Mouse (Mus musculus) MEL (cell line): Measurements from ENCODE around the gene Ankrd44. TPM values are rescaled to one million over a fixed set of nuclear protein-coding genes. Genes with fewer than 3 reads are reported as not detected.

Experiments used
- DNase-seq: peaks from one replicate; pipeline ENCODE4 v3.0.0; 2011; ENCODE audit warnings: low read depth, low spot score
- H3K27ac ChIP-seq: 2 replicates; pipeline ENCODE4 v1.5.1; 2012; ENCODE audit warnings: low read depth, mild to moderate bottlenecking, control low read depth, low read length, moderate library complexity; ENCODE audit not compliant: control insufficient read depth
- H3K27me3 ChIP-seq, 2 experiments: fragments of 150-350 bp in 1 of 2; sonication (generic) in 1 of 2; 2 replicates each; pipeline ENCODE4 v1.6.1; 2012; ENCODE audit warnings: low read length in 2 of 2, mild to moderate bottlenecking in 2 of 2, improper control_type of control experiment in 1 of 2, moderate library complexity in 1 of 2; ENCODE audit not compliant: insufficient read depth in 2 of 2, control insufficient read depth in 1 of 2
- H3K36me3 ChIP-seq, 2 experiments: 2 replicates each; pipeline ENCODE4 v1.6.1; 2012 to 2014; ENCODE audit warnings: low read length in 2 of 2, improper control_type of control experiment in 1 of 2, inconsistent platforms in 1 of 2, mild to moderate bottlenecking in 1 of 2; ENCODE audit not compliant: insufficient read depth in 2 of 2, control insufficient read depth in 1 of 2
- H3K4me1 ChIP-seq, 2 experiments: fragments of 150-350 bp in 1 of 2; sonication (generic) in 1 of 2; 2 replicates each; pipeline ENCODE4 v1.6.1; 2012; ENCODE audit warnings: low read length in 2 of 2, improper control_type of control experiment in 1 of 2, mild to moderate bottlenecking in 1 of 2; ENCODE audit not compliant: insufficient read depth in 2 of 2, control insufficient read depth in 1 of 2
- H3K4me3 ChIP-seq, 2 experiments: fragments of 150-350 bp in 1 of 2; sonication (generic) in 1 of 2; 2 replicates each; pipeline ENCODE4 v1.5.1; 2012; ENCODE audit warnings: low read depth in 2 of 2, low read length in 2 of 2, mild to moderate bottlenecking in 2 of 2, moderate library complexity in 2 of 2, control low read depth in 1 of 2, improper control_type of control experiment in 1 of 2; ENCODE audit not compliant: control insufficient read depth in 1 of 2, insufficient read depth in 1 of 2
- H3K79me2 ChIP-seq: 2 replicates; pipeline ENCODE4 v1.6.1; 2012; ENCODE audit warnings: mild to moderate bottlenecking, low read length, moderate library complexity; ENCODE audit not compliant: control insufficient read depth, poor library complexity, insufficient read depth
- H3K9ac ChIP-seq: 2 replicates; pipeline ENCODE4 v1.6.1; 2012; ENCODE audit warnings: low read depth, mild to moderate bottlenecking, control low read depth, low read length, moderate library complexity; ENCODE audit not compliant: control insufficient read depth, poor library complexity, severe bottlenecking
- H3K9me3 ChIP-seq: fragments of 150-350 bp; sonication (generic); replicated peaks from 2 replicates; pipeline ENCODE4 v1.6.1; 2012; ENCODE audit warnings: mild to moderate bottlenecking, low read length, improper control_type of control experiment, moderate library complexity; ENCODE audit not compliant: insufficient read depth
- BHLHE40 ChIP-seq: IDR thresholded peaks from 2 replicates; pipeline ENCODE4 v1.6.1; 2012; ENCODE audit warnings: low read depth, mild to moderate bottlenecking, inconsistent platforms, low read length, improper control_type of control experiment, borderline replicate concordance
- CHD1 ChIP-seq: IDR thresholded peaks from 2 replicates; pipeline ENCODE4 v1.6.1; 2012; ENCODE audit warnings: low read depth, mild to moderate bottlenecking, inconsistent platforms, low read length, improper control_type of control experiment
- CHD2 ChIP-seq: IDR thresholded peaks from 2 replicates; pipeline ENCODE4 v1.6.1; 2011; ENCODE audit warnings: low read length, improper control_type of control experiment
- CTCF ChIP-seq, 3 experiments: IDR thresholded peaks in 2 of 3; conservative IDR thresholded peaks in 1 of 3; 2 replicates each; pipeline ENCODE4 v1.5.1; 2011 to 2012; ENCODE audit warnings: low read length in 3 of 3, low read depth in 2 of 3, mild to moderate bottlenecking in 2 of 3, improper control_type of control experiment in 1 of 3, inconsistent platforms in 1 of 3, mixed read lengths in 1 of 3, moderate library complexity in 1 of 3; ENCODE audit not compliant: control insufficient read depth in 1 of 3, insufficient read depth in 1 of 3, poor library complexity in 1 of 3, severe bottlenecking in 1 of 3
- E2F4 ChIP-seq: IDR thresholded peaks from 2 replicates; pipeline ENCODE4 v1.6.1; 2011; ENCODE audit warnings: low read depth, low read length, improper control_type of control experiment, borderline replicate concordance
- ETS1 ChIP-seq: IDR thresholded peaks from 2 replicates; pipeline ENCODE4 v1.6.1; 2012; ENCODE audit warnings: low read depth, mild to moderate bottlenecking, inconsistent platforms, low read length, improper control_type of control experiment, moderate library complexity
- JUND ChIP-seq: IDR thresholded peaks from 2 replicates; pipeline ENCODE4 v1.6.1; 2011; ENCODE audit warnings: low read depth, mild to moderate bottlenecking, improper control_type of control experiment, low read length
- KAT2A ChIP-seq: conservative IDR thresholded peaks from 2 replicates; pipeline ENCODE4 v1.6.1; 2012; ENCODE audit warnings: low read depth, low read length, improper control_type of control experiment, inconsistent platforms
- MAFK ChIP-seq: IDR thresholded peaks from 2 replicates; pipeline ENCODE4 v1.6.1; 2011; ENCODE audit warnings: low read depth, mild to moderate bottlenecking, low read length, improper control_type of control experiment, borderline replicate concordance
- MAX ChIP-seq: IDR thresholded peaks from 2 replicates; pipeline ENCODE4 v1.6.1; 2011; ENCODE audit warnings: low read length, improper control_type of control experiment
- MEF2A ChIP-seq: IDR thresholded peaks from 2 replicates; pipeline ENCODE4 v1.6.1; 2014; ENCODE audit warnings: low read depth, mild to moderate bottlenecking, inconsistent platforms, low read length, improper control_type of control experiment; ENCODE audit not compliant: poor library complexity, insufficient replicate concordance, severe bottlenecking; ENCODE audit errors: extremely low read depth
- MXI1 ChIP-seq: IDR thresholded peaks from 2 replicates; pipeline ENCODE4 v1.6.1; 2011; ENCODE audit warnings: mild to moderate bottlenecking, low read depth, low read length, improper control_type of control experiment
- MYB ChIP-seq: IDR thresholded peaks from 2 replicates; pipeline ENCODE4 v1.6.1; 2011; ENCODE audit warnings: mild to moderate bottlenecking, low read depth, low read length, improper control_type of control experiment
- MYC ChIP-seq: IDR thresholded peaks from 2 replicates; pipeline ENCODE4 v1.6.1; 2011; ENCODE audit warnings: low read depth, mild to moderate bottlenecking, low read length, improper control_type of control experiment, moderate library complexity
- NELFE ChIP-seq: IDR thresholded peaks from 2 replicates; pipeline ENCODE4 v1.6.1; 2011; ENCODE audit warnings: low read depth, low read length, improper control_type of control experiment
- NRF1 ChIP-seq: IDR thresholded peaks from 2 replicates; pipeline ENCODE4 v1.6.1; 2014; ENCODE audit warnings: low read depth, mild to moderate bottlenecking, inconsistent platforms, low read length, improper control_type of control experiment, moderate library complexity; ENCODE audit not compliant: poor library complexity, insufficient read depth, severe bottlenecking
- POLR2A ChIP-seq, 2 experiments: IDR thresholded peaks; 2 replicates each; pipeline ENCODE4 v1.6.1; 2011 to 2012; ENCODE audit warnings: low read length in 2 of 2, mild to moderate bottlenecking in 2 of 2, control low read depth in 1 of 2, improper control_type of control experiment in 1 of 2, low read depth in 1 of 2, moderate library complexity in 1 of 2; ENCODE audit not compliant: control insufficient read depth in 1 of 2, insufficient read depth in 1 of 2, poor library complexity in 1 of 2
- POLR2AphosphoS2 ChIP-seq: IDR thresholded peaks from 2 replicates; pipeline ENCODE4 v1.6.1; 2011; ENCODE audit warnings: low read length, improper control_type of control experiment
- POLR2AphosphoS5 ChIP-seq: IDR thresholded peaks from 2 replicates; pipeline ENCODE4 v1.6.1; 2012; ENCODE audit warnings: low read depth, borderline replicate concordance, mild to moderate bottlenecking, inconsistent platforms, low read length, moderate library complexity, mixed read lengths
- SIN3A ChIP-seq: IDR thresholded peaks from 2 replicates; pipeline ENCODE4 v1.6.1; 2012; ENCODE audit warnings: low read length, improper control_type of control experiment, inconsistent platforms
- SMC3 ChIP-seq: IDR thresholded peaks from 2 replicates; pipeline ENCODE4 v1.6.1; 2011; ENCODE audit warnings: low read depth, low read length, improper control_type of control experiment
- TAL1 ChIP-seq: IDR thresholded peaks from 2 replicates; pipeline ENCODE4 v1.6.1; 2012; ENCODE audit warnings: mild to moderate bottlenecking, inconsistent platforms, low read length, moderate library complexity, mixed read lengths
- TBP ChIP-seq: IDR thresholded peaks from 2 replicates; pipeline ENCODE4 v1.8.0; 2011; ENCODE audit warnings: low read depth, low read length, improper control_type of control experiment
- TCF12 ChIP-seq: IDR thresholded peaks from 2 replicates; pipeline ENCODE4 v1.6.1; 2014; ENCODE audit warnings: low read depth, mild to moderate bottlenecking, inconsistent platforms, low read length, improper control_type of control experiment, moderate library complexity
- UBTF ChIP-seq: IDR thresholded peaks from 2 replicates; pipeline ENCODE4 v1.6.1; 2012; ENCODE audit warnings: low read depth, mild to moderate bottlenecking, inconsistent platforms, low read length, improper control_type of control experiment, moderate library complexity, borderline replicate concordance; ENCODE audit not compliant: insufficient read depth
- USF1 ChIP-seq: IDR thresholded peaks from 2 replicates; pipeline ENCODE4 v1.6.1; 2014; ENCODE audit warnings: low read depth, mild to moderate bottlenecking, inconsistent platforms, low read length, improper control_type of control experiment, moderate library complexity
- ZC3H11A ChIP-seq: IDR thresholded peaks from 2 replicates; pipeline ENCODE4 v1.6.1; 2012; ENCODE audit warnings: low read depth, mild to moderate bottlenecking, inconsistent platforms, low read length, improper control_type of control experiment
- ZKSCAN1 ChIP-seq: IDR thresholded peaks from 2 replicates; pipeline ENCODE4 v1.6.1; 2012; ENCODE audit warnings: low read depth, mild to moderate bottlenecking, inconsistent platforms, low read length, improper control_type of control experiment, moderate library complexity
- ZMIZ1 ChIP-seq: IDR thresholded peaks from 2 replicates; pipeline ENCODE4 v1.6.1; 2012; ENCODE audit warnings: low read depth, mild to moderate bottlenecking, inconsistent platforms, low read length, improper control_type of control experiment, moderate library complexity
- ZNF384 ChIP-seq: IDR thresholded peaks from 2 replicates; pipeline ENCODE4 v1.6.1; 2012; ENCODE audit warnings: low read depth, mild to moderate bottlenecking, inconsistent platforms, low read length, improper control_type of control experiment
- polyA plus RNA-seq, 2 experiments: library from polyadenylated mRNA; stranded (reverse) in 1 of 2; unstranded in 1 of 2; fragments of >175 nt in 1 of 2; fragments of >200 nt in 1 of 2; gene quantifications; 2 replicates each; pipeline versions ENCODE4 v1.2.1 to v1.2.4; 2012; ENCODE audit warnings: low replicate concordance in 2 of 2, low read depth in 1 of 2; ENCODE audit not compliant: insufficient read length in 2 of 2, insufficient read depth in 1 of 2, missing spikeins in 1 of 2
- total RNA-seq: library from RNA; depleted of rRNA; stranded (reverse); fragments of 300-350 nt; gene quantifications from 2 replicates; pipeline ENCODE4 v1.2.3, GENCODE M21; 2012

Gene Ankrd44
- total and polyA plus RNA-seq, 3 experiments, result 2.3 to 4.4 TPM; not detected in 1

DNA sequence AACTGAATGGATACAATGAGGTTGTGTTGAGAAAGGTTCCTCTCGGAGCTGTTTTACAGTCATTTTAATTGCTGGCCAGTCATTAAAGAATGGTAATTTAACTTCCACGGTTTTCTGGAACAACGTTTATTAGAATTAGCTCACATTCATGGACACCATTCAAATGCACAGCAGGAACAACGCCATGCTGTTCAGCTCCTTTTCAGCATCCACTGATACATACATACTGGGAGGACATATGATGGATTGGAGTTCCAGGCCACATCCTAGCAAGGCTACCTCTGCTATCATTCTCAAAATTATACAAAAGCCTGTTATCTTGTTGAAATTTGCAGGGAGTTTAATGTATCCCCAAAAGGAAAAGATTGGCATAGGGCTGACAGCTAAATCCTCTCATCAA, 261.1 kb downstream of the Ankrd44 start:
- Histone ChIP-seq H3K27ac (no peak overlapping the region), H3K36me3 (no peaks in the 10 kb centered on the region), H3K9me3 (no peaks in the 10 kb centered on the region), H3K79me2 (no peaks in the 10 kb centered on the region), H3K27me3 (no peaks in the 10 kb centered on the region), H3K4me1 (no peaks in the 10 kb centered on the region), H3K9ac (no peak overlapping the region), H3K4me3 (no peak overlapping the region)
- no peak for TF ChIP-seq ZNF384
- TF ChIP-seq NELFE, result no peak
- no peak for TF ChIP-seq JUND
- TF ChIP-seq NRF1, result no peak
- TF ChIP-seq BHLHE40, result no peak
- no peak for TF ChIP-seq POLR2AphosphoS2
- no peak for TF ChIP-seq ETS1
- no peak for TF ChIP-seq POLR2AphosphoS5
- TF ChIP-seq TAL1, result no peak
- no peak for TF ChIP-seq TCF12
- no peak for TF ChIP-seq E2F4
- TF ChIP-seq SIN3A, result no peak
- TF ChIP-seq MXI1, result no peak
- TF ChIP-seq ZC3H11A, result no peak
- no peak for TF ChIP-seq MAFK
- TF ChIP-seq UBTF, result no peak
- TF ChIP-seq ZKSCAN1, result no peak
- DNase-seq, result no peak

DNA sequence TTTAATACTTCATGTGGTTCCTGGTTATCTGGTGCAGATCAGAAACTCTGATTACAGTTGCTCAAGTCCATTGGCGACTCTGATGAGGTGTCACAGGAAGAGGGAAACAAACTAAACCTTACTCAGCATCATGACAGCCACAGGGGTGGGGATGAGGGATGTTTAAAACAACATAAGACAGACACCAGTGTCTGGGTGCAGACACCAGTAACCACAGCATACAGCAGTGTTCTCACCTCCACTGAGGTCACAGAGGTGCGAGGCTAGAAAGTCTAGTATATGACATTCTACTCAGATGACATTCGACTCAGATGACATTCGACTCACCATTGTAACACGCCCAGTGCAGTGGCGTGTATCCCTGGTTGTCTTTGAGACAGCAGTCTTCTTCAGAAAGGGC, 265.5 kb downstream of the Ankrd44 start:
- Histone ChIP-seq H3K4me3 (no peak overlapping the region), H3K27me3 (no peaks in the 10 kb centered on the region), H3K4me1 (no peaks in the 10 kb centered on the region), H3K36me3 (no peaks in the 10 kb centered on the region), H3K9ac (no peak overlapping the region), H3K79me2 (no peaks in the 10 kb centered on the region), H3K27ac (no peak overlapping the region), H3K9me3 (no peaks in the 10 kb centered on the region)
- DNase-seq, result no peak
- no peak for TF ChIP-seq SMC3
- no peak for TF ChIP-seq POLR2AphosphoS5
- no peak for TF ChIP-seq MYC
- TF ChIP-seq UBTF, result no peak
- TF ChIP-seq E2F4, result no peak
- TF ChIP-seq NELFE, result no peak
- TF ChIP-seq ZMIZ1, result no peak
- no peak for TF ChIP-seq MYB
- TF ChIP-seq KAT2A, result no peak
- TF ChIP-seq POLR2AphosphoS2, result no peak
- TF ChIP-seq CTCF (IDR thresholded peaks at IDR 0.05 in 2 of 3, conservative IDR thresholded peaks at IDR 0.05 in 1 of 3; ENCODE audit: control insufficient read depth in 1 of 3, insufficient read depth in 1 of 3, low read depth in 2 of 3, low read length in 3 of 3, poor library complexity in 1 of 3, severe bottlenecking in 1 of 3), result no peak
- no peak for TF ChIP-seq CHD2
- TF ChIP-seq JUND, result no peak
- no peak for TF ChIP-seq MAX
- TF ChIP-seq USF1, result no peak
- TF ChIP-seq MEF2A, result no peak
- TF ChIP-seq ZNF384, result no peak
- TF ChIP-seq TBP, result no peak
- no peak for TF ChIP-seq POLR2A (IDR thresholded peaks at IDR 0.05; ENCODE audit: control insufficient read depth in 1 of 2, insufficient read depth in 1 of 2, low read depth in 1 of 2, low read length in 2 of 2, poor library complexity in 1 of 2)
- no peak for TF ChIP-seq CHD1
